Mouse (Mus musculus): ENCODE measurements at regions not wholly inside any gene's neighbourhood (a gene's known extent, or its start where the extent isn't known, plus 50 kb on each side); places are given as distances from the start of the nearest gene placed in this dataset.

- TF ChIP-seq TAL1 (IDR thresholded peaks at IDR 0.05; ENCODE audit: low read length) (no peak), GATA1 (IDR thresholded peaks at IDR 0.05; ENCODE audit: low read length) (no peak)
Observed at GRCm38 (mm10) chr10:44730721-44731120, 202.4 kb upstream of the Prdm1 start.
